8 mouse cellular contexts compared by ENCODE assay signal in genomic region chr3:108554587-108555312, GRCm38 (mm10). TPM values are rescaled to one million over a fixed set of nuclear protein-coding genes. Genes with fewer than 3 reads are reported as not detected.
DNase-seq lines count a peak whose midpoint lies in the region; ATAC-seq lines count a peak whose summit lies in the region.

No protein-coding gene starts in this region.

- H3K27me3 ChIP-seq in forebrain, embryonic 10.5 days (ENCODE audit: poor library complexity, severe bottlenecking): no peaks in the 10 kb centered on the region
- H3K27me3 ChIP-seq in heart, embryonic 16.5 days (ENCODE audit: control insufficient read depth, insufficient read depth, low read length): no peaks in the 10 kb centered on the region
- H3K27me3 ChIP-seq in liver, embryonic 15.5 days: no peaks in the 10 kb centered on the region
- no peaks in the 10 kb centered on the region for H3K27me3 ChIP-seq in neural tube, embryonic 12.5 days (replicated peaks)

- 20% methylated on average over 20 of the region's 22 CpGs for WGBS in forebrain, embryonic 10.5 days
- WGBS in heart, embryonic 16.5 days: 16% methylated on average over 22 of the region's 22 CpGs
- WGBS in liver, embryonic 15.5 days (ENCODE audit: insufficient replicate concordance): 17% methylated on average over 22 of the region's 22 CpGs
- 18% methylated on average over 22 of the region's 22 CpGs for WGBS in neural tube, embryonic 12.5 days

- peaks cover 31% of the 10 kb centered on the region for H3K36me3 ChIP-seq in forebrain, embryonic 10.5 days (replicated peaks)
- peaks cover 21% of the 10 kb centered on the region for H3K36me3 ChIP-seq in heart, embryonic 16.5 days (ENCODE audit: control insufficient read depth, insufficient read depth)
- peaks cover 28% of the 10 kb centered on the region for H3K36me3 ChIP-seq in liver, embryonic 15.5 days (replicated peaks)
- peaks cover 25% of the 10 kb centered on the region for H3K36me3 ChIP-seq in neural tube, embryonic 12.5 days

- peak overlapping the region; percentile 88 for H3K4me3 ChIP-seq in forebrain, embryonic 10.5 days
- H3K4me3 ChIP-seq in heart, embryonic 16.5 days (ENCODE audit: low read length): peak overlapping the region; percentile 87
- H3K4me3 ChIP-seq in liver, embryonic 15.5 days (replicated peaks): peak overlapping the region; percentile 79
- H3K4me3 ChIP-seq in neural tube, embryonic 12.5 days: peak overlapping the region; percentile 78

- no peaks in the 10 kb centered on the region for H3K9me3 ChIP-seq in forebrain, embryonic 10.5 days
- H3K9me3 ChIP-seq in heart, embryonic 16.5 days (replicated peaks; ENCODE audit: control insufficient read depth, low read length): no peaks in the 10 kb centered on the region
- no peaks in the 10 kb centered on the region for H3K9me3 ChIP-seq in liver, embryonic 15.5 days (replicated peaks)
- no peaks in the 10 kb centered on the region for H3K9me3 ChIP-seq in neural tube, embryonic 12.5 days

- ATAC-seq in heart, embryonic 16.5 days (replicated peaks; ENCODE audit: extremely low read depth, insufficient read depth, low FRiP score): peak; percentile 98
- peak; percentile 90 for ATAC-seq in liver, embryonic 15.5 days (ENCODE audit: insufficient read depth)
- peak; percentile 95 for ATAC-seq in neural tube, embryonic 12.5 days (ENCODE audit: low FRiP score, low read depth)

- H3K9ac ChIP-seq in heart, embryonic 16.5 days (ENCODE audit: low read length): peak overlapping the region; percentile 86
- H3K9ac ChIP-seq in liver, embryonic 15.5 days: peak overlapping the region; percentile 84
- H3K9ac ChIP-seq in neural tube, embryonic 12.5 days: peak overlapping the region; percentile 96

- peak; percentile 96 to 97 for DNase-seq in CD8-positive naive resting alpha-beta T cell, adult 2 months (ENCODE audit: low read depth in 2 of 2, low spot score in 2 of 2)
- peak; percentile 98 for DNase-seq in c-Kit-positive CD71-negative TER-119-negative erythroid progenitor cells, embryonic 14.5 days (ENCODE audit: low read depth)
- peak; percentile 90 for DNase-seq in forebrain, embryonic 10.5 days (ENCODE audit: extremely low spot score, low spot score)
- peak; percentile 96 for DNase-seq in kidney, postnatal 36 days
- peak; percentile 97 for DNase-seq in telencephalon, adult 2 months (ENCODE audit: low read depth, low spot score)

- peaks cover 9% of the 10 kb centered on the region for H3K4me1 ChIP-seq in forebrain, embryonic 10.5 days
- H3K4me1 ChIP-seq in heart, embryonic 16.5 days (ENCODE audit: control insufficient read depth, insufficient read depth, low read length): peaks cover 3% of the 10 kb centered on the region; the same call in 1 of the 2 replicates
- H3K4me1 ChIP-seq in liver, embryonic 15.5 days (replicated peaks): peaks cover 42% of the 10 kb centered on the region
- H3K4me1 ChIP-seq in neural tube, embryonic 12.5 days: no peaks in the 10 kb centered on the region

- peak overlapping the region; percentile 97 for H3K27ac ChIP-seq in forebrain, embryonic 10.5 days
- H3K27ac ChIP-seq in heart, embryonic 16.5 days (ENCODE audit: low read length): peak overlapping the region; percentile 86
- peak overlapping the region; percentile 85 for H3K27ac ChIP-seq in liver, embryonic 15.5 days (replicated peaks)
- peak overlapping the region; percentile 54 for H3K27ac ChIP-seq in neural tube, embryonic 12.5 days

- H3K4me2 ChIP-seq in heart, embryonic 16.5 days (ENCODE audit: low read depth, low read length): peak overlapping the region; percentile 77
- H3K4me2 ChIP-seq in liver, embryonic 15.5 days: peak overlapping the region; percentile 82
- H3K4me2 ChIP-seq in neural tube, embryonic 12.5 days (replicated peaks): peak overlapping the region; percentile 72

RNA-seq across cellular contexts. Expression of gene Tmem167b, which starts 7.5 kb away (rescaled TPM):
- 36.9 and 37.9 TPM in 2 replicates for polyA plus RNA-seq in forebrain, embryonic 10.5 days (2016; fragmentation: Nextera tagmentation; extraction: Ambion mirVana)
- polyA plus RNA-seq in heart, embryonic 16.5 days (2015; fragmentation: Nextera tagmentation; extraction: Ambion mirVana): 30.8 and 33.3 TPM in 2 replicates
- polyA plus RNA-seq in liver, embryonic 15.5 days (2015; fragmentation: Nextera tagmentation; extraction: Ambion mirVana): 15.1 and 16.2 TPM in 2 replicates
- 55.3 and 56.7 TPM in 2 replicates for polyA plus RNA-seq in neural tube, embryonic 12.5 days (2016; fragmentation: Nextera tagmentation; extraction: Ambion mirVana)

RNA-seq across cellular contexts. Expression of gene Taf13, which starts 16.7 kb away (rescaled TPM):
- 58.2 and 59.8 TPM in 2 replicates for polyA plus RNA-seq in forebrain, embryonic 10.5 days (2016; fragmentation: Nextera tagmentation; extraction: Ambion mirVana)
- polyA plus RNA-seq in heart, embryonic 16.5 days (2015; fragmentation: Nextera tagmentation; extraction: Ambion mirVana): 26.6 and 29.9 TPM in 2 replicates
- polyA plus RNA-seq in liver, embryonic 15.5 days (2015; fragmentation: Nextera tagmentation; extraction: Ambion mirVana): 9.5 and 10.4 TPM in 2 replicates
- polyA plus RNA-seq in neural tube, embryonic 12.5 days (2016; fragmentation: Nextera tagmentation; extraction: Ambion mirVana): 72.6 and 77.8 TPM in 2 replicates

RNA-seq across cellular contexts. Expression of gene 5330417C22Rik, which starts 18.4 kb away (rescaled TPM):
- 1.1 and 1.2 TPM in 2 replicates for polyA plus RNA-seq in forebrain, embryonic 10.5 days (2016; fragmentation: Nextera tagmentation; extraction: Ambion mirVana)
- 1.9 and 2.9 TPM in 2 replicates for polyA plus RNA-seq in heart, embryonic 16.5 days (2015; fragmentation: Nextera tagmentation; extraction: Ambion mirVana)
- polyA plus RNA-seq in liver, embryonic 15.5 days (2015; fragmentation: Nextera tagmentation; extraction: Ambion mirVana): 0.26 and 0.71 TPM in 2 replicates
- 4.6 TPM in 2 replicates for polyA plus RNA-seq in neural tube, embryonic 12.5 days (2016; fragmentation: Nextera tagmentation; extraction: Ambion mirVana)

RNA-seq across cellular contexts. Expression of gene 1700013F07Rik, which starts 20.8 kb away (rescaled TPM):
- polyA plus RNA-seq in forebrain, embryonic 10.5 days (2016; fragmentation: Nextera tagmentation; extraction: Ambion mirVana): 0.29 and 0.42 TPM in 2 replicates
- 0.41 and 0.46 TPM in 2 replicates for polyA plus RNA-seq in heart, embryonic 16.5 days (2015; fragmentation: Nextera tagmentation; extraction: Ambion mirVana)
- polyA plus RNA-seq in liver, embryonic 15.5 days (2015; fragmentation: Nextera tagmentation; extraction: Ambion mirVana): not detected in 2 replicates
- polyA plus RNA-seq in neural tube, embryonic 12.5 days (2016; fragmentation: Nextera tagmentation; extraction: Ambion mirVana): 0.32 TPM in 1 of 2 replicates, not detected in the other

RNA-seq across cellular contexts. Expression of gene Wdr47, which starts 36.3 kb away (rescaled TPM):
- 14.9 TPM in 2 replicates for polyA plus RNA-seq in forebrain, embryonic 10.5 days (2016; fragmentation: Nextera tagmentation; extraction: Ambion mirVana)
- polyA plus RNA-seq in heart, embryonic 16.5 days (2015; fragmentation: Nextera tagmentation; extraction: Ambion mirVana): 6.7 and 7.1 TPM in 2 replicates
- polyA plus RNA-seq in liver, embryonic 15.5 days (2015; fragmentation: Nextera tagmentation; extraction: Ambion mirVana): 1.1 and 1.8 TPM in 2 replicates
- 66.6 and 72.1 TPM in 2 replicates for polyA plus RNA-seq in neural tube, embryonic 12.5 days (2016; fragmentation: Nextera tagmentation; extraction: Ambion mirVana)

Comparison
In these comparisons a context has a peak if more than half of its experiments do, and no peak if none do; other contexts are left out.
1. Peak in every context shown above with its lines: DNase-seq, ATAC-seq, H3K4me3 ChIP-seq and H3K27ac ChIP-seq.